Mouse (Mus musculus) olfactory bulb, adult 2 months (tissue): ENCODE results near the gene Tmem211.

Experiments
- CTCF ChIP-seq: fragments of 200-500 bp; IDR thresholded peaks from 2 replicates; pipeline ENCODE4 v1.5.1; 2012; ENCODE audit warnings: low read depth, mild to moderate bottlenecking, low read length, moderate library complexity; ENCODE audit not compliant: insufficient read depth
- POLR2A ChIP-seq: fragments of 200-500 bp; IDR thresholded peaks from 2 replicates; pipeline ENCODE4 v1.6.1; 2012; ENCODE audit warnings: mild to moderate bottlenecking, low read depth, low read length, moderate library complexity; ENCODE audit not compliant: insufficient read depth

GRCm38 (mm10) chr5:113204193-113204592, 22.5 kb upstream of the Tmem211 start:
- TF ChIP-seq POLR2A, result no peak
- no peak for TF ChIP-seq CTCF
